Mouse (Mus musculus) cerebellum, adult 11 months (tissue): ENCODE measurements around the gene Hrh3.
A peak's percentile ranks its signal among the peaks of the same experiment; 100 is the strongest.

Experiments
- DNase-seq: peaks from one replicate; pipeline ENCODE4 v3.0.0; 2022

Gene Hrh3

GRCm38 (mm10) chr2:180053001-180053400, 51.3 kb downstream of the Hrh3 start:
- DNase-seq, result no peak

- DNase-seq, result no peak
These were observed 52.1 kb downstream of the Hrh3 start for GRCm38 (mm10) chr2:180051986-180052733.

- DNase-seq, result peak; percentile 86
These were observed 53.3 kb downstream of the Hrh3 start for GRCm38 (mm10) chr2:180050986-180051385.
